Mouse (Mus musculus) neural tube, embryonic 14.5 days (tissue): ENCODE data around the gene Emsy. TPM values are rescaled to one million over a fixed set of nuclear protein-coding genes. Genes with fewer than 3 reads are reported as not detected.

Source experiments
- ATAC-seq: fragments of 200-750 bp; cut with Nextera tagmentation; 2 replicates; pipeline ENCODE4 v1.8.0; 2017; ENCODE audit warnings: low read depth, mild to moderate bottlenecking, moderate TSS enrichment, moderate library complexity
- H3K27ac ChIP-seq: fragments of 300-500 bp; sonication (generic); 2 replicates; pipeline ENCODE4 v1.5.1; 2014; ENCODE audit warnings: low read depth, mild to moderate bottlenecking, control low read depth, low read length, moderate library complexity, mixed read lengths
- H3K27me3 ChIP-seq: fragments of 300-500 bp; sonication (generic); 2 replicates; pipeline ENCODE4 v1.6.1; 2014; ENCODE audit warnings: low read length; ENCODE audit not compliant: control insufficient read depth, insufficient read depth
- H3K36me3 ChIP-seq: fragments of 300-500 bp; sonication (generic); 2 replicates; pipeline ENCODE4 v1.6.1; 2014; ENCODE audit warnings: low read length, mixed read lengths; ENCODE audit not compliant: control insufficient read depth, insufficient read depth
- H3K4me1 ChIP-seq: fragments of 300-500 bp; sonication (generic); 2 replicates; pipeline ENCODE4 v1.6.1; 2014; ENCODE audit warnings: low read length; ENCODE audit not compliant: control insufficient read depth, insufficient read depth
- H3K4me2 ChIP-seq: fragments of 300-500 bp; sonication (generic); 2 replicates; pipeline ENCODE4 v1.6.1; 2014; ENCODE audit warnings: mild to moderate bottlenecking, low read depth, low read length, control low read depth
- H3K4me3 ChIP-seq: fragments of 300-500 bp; sonication (generic); 2 replicates; pipeline ENCODE4 v1.5.1; 2014; ENCODE audit warnings: low read depth, low read length, control low read depth, mixed read lengths
- H3K9ac ChIP-seq: fragments of 300-500 bp; sonication (generic); replicated peaks from 2 replicates; pipeline ENCODE4 v1.6.1; 2014; ENCODE audit warnings: low read depth, mild to moderate bottlenecking, control low read depth, low read length, mixed read lengths
- H3K9me3 ChIP-seq: fragments of 300-500 bp; sonication (generic); 2 replicates; pipeline ENCODE4 v1.6.1; 2016; ENCODE audit warnings: low read length; ENCODE audit not compliant: control insufficient read depth
- WGBS: fragments of 180-500 bp; shearing (Covaris S2); extraction: QIAGEN DNeasy Blood & Tissue Kit; methylation state at CpG from one replicate; pipeline ENCODE4 v1.1.7; 2014; 5-methylcytosine and 5-hydroxymethylcytosine counted together
- polyA plus RNA-seq: library from polyadenylated mRNA; unstranded; fragments of >200 nt; fragmentation: Nextera tagmentation; extraction: Ambion mirVana; gene quantifications from 2 replicates; pipeline ENCODE4 v1.2.1, GENCODE M21; 2014

Gene Emsy
- polyA plus RNA-seq, 1 experiment from 2014 or later, result 50.5 TPM

DNA sequence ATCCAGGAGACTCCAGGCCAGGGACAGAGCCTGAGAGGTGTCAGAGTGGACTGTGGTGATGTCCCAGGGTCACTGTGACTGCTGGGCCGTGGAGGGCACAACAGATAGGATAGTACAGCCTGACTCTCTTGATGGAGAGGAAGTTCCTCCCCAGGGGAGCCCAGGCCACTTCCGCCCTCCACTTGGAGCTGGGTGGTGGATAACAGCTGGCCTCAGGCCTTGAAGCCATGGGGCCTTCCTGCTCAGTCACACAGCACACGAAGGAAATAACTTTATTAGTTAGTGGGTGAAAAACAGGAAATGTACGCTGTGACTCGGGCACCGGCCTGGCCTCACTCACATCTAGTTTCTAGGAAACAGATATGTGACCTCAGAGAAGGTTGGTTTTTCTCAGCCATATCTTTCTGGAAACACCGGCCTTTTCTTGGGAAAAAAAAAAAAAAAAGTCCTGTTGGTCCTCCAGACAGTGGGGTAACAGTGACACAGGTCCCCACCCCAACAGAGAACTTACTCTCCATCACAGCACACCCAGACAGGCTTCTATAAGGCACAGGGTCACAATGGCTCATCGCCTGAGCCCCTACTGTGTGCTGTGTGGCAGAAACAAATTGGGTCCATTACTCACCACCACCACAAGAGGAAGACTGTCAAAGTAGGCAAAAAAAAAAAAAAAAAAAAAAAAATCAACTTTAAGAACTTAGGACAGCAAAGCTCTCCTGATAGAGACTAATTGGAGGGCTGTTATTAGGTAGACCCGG, 91.8 kb downstream of the Emsy start:
- Histone ChIP-seq H3K27me3 (no peaks in the 10 kb centered on the region), H3K36me3 (no peaks in the 10 kb centered on the region), H3K27ac (no peak overlapping the region), H3K9ac (no peak overlapping the region), H3K4me3 (no peak overlapping the region), H3K4me1 (peaks cover 6% of the 10 kb centered on the region; the same call in 1 of the 2 replicates), H3K9me3 (no peaks in the 10 kb centered on the region), H3K4me2 (no peak overlapping the region)
- no peak for ATAC-seq
- 78% methylated on average over 9 of the region's 9 CpGs for WGBS

DNA sequence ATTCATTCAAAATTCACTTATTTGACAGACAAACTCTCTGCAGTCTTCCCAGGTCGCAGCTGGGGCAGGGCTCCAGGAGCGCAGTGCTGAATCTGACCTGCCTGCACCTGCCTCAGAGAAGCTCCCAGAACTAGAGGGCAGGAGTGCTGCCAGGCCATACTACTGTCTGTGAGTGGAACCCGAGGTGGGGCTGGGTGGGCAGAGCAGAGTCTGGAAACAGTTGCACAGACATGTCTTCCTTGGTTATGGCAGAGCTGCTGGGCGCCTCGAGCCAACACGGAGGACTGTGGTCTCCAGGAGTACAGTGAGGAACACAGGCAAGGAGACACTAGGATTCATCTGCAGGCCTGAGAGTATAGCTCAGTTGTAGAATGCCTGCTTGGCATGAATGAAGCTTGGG, 92.6 kb downstream of the Emsy start:
- ATAC-seq, result no peak
- Histone ChIP-seq H3K36me3 (no peaks in the 10 kb centered on the region), H3K9ac (no peak overlapping the region), H3K9me3 (no peaks in the 10 kb centered on the region), H3K27me3 (no peaks in the 10 kb centered on the region), H3K4me3 (no peak overlapping the region), H3K4me1 (peaks cover 6% of the 10 kb centered on the region; the same call in 1 of the 2 replicates), H3K4me2 (no peak overlapping the region), H3K27ac (no peak overlapping the region)
- WGBS, result 92% methylated on average over 6 of the region's 6 CpGs

DNA sequence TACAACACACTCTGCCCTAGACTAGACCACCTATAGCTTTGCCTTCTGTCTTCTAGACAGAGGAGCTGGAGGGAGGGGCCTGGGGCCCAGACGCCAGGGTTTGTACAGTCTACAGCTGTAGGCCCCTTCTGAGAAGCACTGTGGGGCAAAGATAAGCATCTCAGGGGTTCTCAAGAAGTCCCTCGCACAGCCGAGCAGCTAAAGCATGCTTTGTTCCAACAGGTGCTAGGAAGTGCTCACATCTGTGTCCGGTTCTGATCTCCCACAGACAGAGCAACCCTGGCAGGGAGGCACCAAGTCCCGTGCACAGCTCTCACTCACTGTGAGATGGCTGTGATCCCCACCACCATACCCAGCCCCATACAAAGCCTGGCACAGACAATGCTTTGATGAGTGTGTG, 93.6 kb downstream of the Emsy start:
- Histone ChIP-seq H3K4me1 (peaks cover 6% of the 10 kb centered on the region; the same call in 1 of the 2 replicates), H3K4me3 (no peak overlapping the region), H3K9me3 (no peaks in the 10 kb centered on the region), H3K9ac (no peak overlapping the region), H3K27me3 (no peaks in the 10 kb centered on the region), H3K4me2 (no peak overlapping the region), H3K27ac (no peak overlapping the region), H3K36me3 (no peaks in the 10 kb centered on the region)
- no peak for ATAC-seq
- 83% methylated on average over 5 of the region's 5 CpGs for WGBS

DNA sequence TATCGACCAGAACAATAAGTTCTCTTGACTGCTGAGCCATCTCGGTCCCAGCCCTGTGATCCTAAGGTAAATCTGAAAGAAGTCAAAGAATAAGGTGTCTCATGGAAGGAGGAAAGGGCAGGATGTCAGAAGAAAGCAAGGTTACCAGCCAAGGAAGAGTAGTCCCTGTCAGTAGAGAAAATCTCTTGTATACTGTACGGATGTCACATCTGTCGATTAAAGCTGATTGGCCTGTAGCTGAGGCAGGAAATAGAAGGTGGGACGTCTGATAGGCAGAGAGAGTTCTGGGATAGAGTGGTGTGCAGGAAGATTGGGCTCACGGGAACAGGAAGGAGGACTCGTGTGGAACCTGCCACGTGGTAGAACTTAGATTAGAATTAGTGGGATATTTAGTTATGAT, 94.4 kb downstream of the Emsy start:
- H3K9ac ChIP-seq, result no peak overlapping the region
- no peaks in the 10 kb centered on the region for H3K27me3 ChIP-seq
- no peak overlapping the region for H3K4me2 ChIP-seq
- H3K27ac ChIP-seq, result no peak overlapping the region
- H3K36me3 ChIP-seq, result no peaks in the 10 kb centered on the region
- no peaks in the 10 kb centered on the region for H3K9me3 ChIP-seq
- ATAC-seq, result no peak
- H3K4me3 ChIP-seq, result no peak overlapping the region
- WGBS, result 89% methylated on average over 8 of the region's 8 CpGs
- peaks cover 4% of the 10 kb centered on the region; the same call in 1 of the 2 replicates for H3K4me1 ChIP-seq

DNA sequence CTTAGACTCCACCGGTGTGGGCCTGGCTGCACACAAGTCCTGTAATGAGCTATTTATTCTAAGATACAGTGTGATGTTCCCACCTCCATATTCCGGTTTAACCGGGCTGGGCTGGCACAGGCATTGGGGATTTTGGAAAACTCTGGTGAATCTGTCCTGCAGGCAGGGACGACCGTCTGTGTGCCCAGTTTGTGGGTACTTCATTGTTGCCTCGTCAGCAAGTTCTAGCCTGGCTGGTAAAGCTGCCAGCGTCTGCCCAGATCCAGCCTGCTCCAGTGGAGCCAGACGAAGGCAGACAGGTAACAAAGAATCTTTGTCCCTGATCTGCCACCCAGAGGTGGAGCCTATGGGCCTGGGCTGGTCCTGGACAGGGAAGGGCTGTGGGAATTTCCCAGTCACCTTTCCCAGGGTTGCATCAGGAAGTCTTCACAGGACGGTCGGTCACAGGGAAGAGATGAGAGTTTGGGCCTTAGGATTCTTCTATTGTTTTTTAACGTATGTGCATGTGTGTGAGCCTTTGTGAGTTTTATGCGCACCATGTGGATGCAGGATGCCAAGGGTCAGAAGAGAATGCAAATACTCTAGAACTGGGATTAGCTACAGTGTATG, 94.9 kb downstream of the Emsy start:
- no peak overlapping the region for H3K9ac ChIP-seq
- H3K9me3 ChIP-seq, result no peaks in the 10 kb centered on the region
- H3K4me2 ChIP-seq, result no peak overlapping the region
- no peaks in the 10 kb centered on the region for H3K27me3 ChIP-seq
- no peaks in the 10 kb centered on the region for H3K4me1 ChIP-seq
- H3K4me3 ChIP-seq, result no peak overlapping the region
- H3K27ac ChIP-seq, result no peak overlapping the region
- H3K36me3 ChIP-seq, result no peaks in the 10 kb centered on the region
- no peak for ATAC-seq
- WGBS, result 85% methylated on average over 12 of the region's 12 CpGs

DNA sequence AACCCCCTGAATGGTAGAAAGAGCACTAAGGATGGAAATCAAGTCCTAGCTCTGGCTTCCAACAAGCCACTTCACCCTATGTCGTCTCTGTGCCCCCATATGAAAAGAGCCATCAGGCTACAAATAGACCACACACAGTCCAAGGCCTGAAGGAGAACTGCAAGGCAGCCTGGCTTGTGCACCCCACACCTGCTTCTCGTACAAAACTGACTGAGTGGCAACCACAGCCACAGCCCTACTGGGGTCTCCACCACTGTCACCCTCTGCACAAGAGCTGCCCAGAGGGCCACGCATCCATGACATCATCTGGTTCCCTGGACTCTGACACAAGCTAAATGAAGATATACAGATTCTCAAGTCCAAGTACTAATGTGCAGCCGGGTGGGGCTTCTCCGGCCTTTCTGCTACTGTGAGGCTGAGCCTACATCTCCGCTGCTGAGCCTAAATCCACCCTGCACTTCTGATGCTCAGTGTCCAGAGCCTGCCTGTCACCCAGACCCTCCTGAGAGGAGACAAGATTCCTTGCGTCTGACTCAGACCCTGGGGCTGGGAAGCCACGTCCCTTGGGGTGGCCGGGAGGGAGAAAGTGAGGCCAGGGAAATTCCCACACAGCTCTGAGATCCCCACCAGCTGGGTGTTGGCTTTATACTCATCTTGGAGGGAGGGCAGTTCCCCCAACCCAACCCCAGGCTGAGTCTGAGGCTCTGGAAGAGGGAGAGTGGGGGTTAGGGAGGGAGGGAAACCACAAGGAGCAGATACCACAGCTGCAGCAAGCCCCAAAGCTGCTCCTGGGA, 98.3 kb downstream of the Emsy start:
- ATAC-seq, result no peak
- no peak overlapping the region for H3K4me2 ChIP-seq
- no peaks in the 10 kb centered on the region for H3K27me3 ChIP-seq
- H3K27ac ChIP-seq, result no peak overlapping the region
- H3K9ac ChIP-seq, result no peak overlapping the region
- H3K9me3 ChIP-seq, result no peaks in the 10 kb centered on the region
- no peaks in the 10 kb centered on the region for H3K36me3 ChIP-seq
- WGBS, result 86% methylated on average over 9 of the region's 9 CpGs
- no peak overlapping the region for H3K4me3 ChIP-seq
- no peaks in the 10 kb centered on the region for H3K4me1 ChIP-seq

DNA sequence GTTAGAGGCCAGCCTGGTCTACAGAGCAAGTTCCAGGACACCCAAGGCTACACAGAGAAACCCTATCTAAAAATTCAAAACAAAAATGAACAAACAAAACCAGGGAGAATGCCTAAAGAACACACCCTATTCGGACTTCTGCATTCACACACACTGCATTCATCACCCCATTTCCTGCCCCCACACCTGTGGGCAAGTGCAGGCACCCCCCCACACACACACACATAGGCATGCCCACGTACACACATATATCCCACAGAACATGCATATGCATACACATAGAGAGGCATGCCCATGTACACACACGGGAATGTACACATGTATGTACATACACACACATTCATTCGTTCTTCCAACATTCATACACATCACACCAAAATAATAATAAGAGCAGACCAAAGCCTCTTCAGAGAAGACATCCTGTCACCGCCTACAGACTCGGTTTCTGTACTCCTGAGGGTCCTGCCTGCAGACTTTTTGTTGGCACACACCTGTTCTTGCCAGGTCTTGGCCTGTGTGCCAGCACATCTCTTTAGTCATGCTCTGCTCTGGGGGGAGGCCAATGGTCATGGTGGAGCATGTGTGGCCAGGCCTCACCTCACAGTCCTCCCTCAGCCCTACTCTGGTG, 99.7 kb downstream of the Emsy start:
- H3K27me3 ChIP-seq, result no peaks in the 10 kb centered on the region
- 89% methylated on average over 6 of the region's 6 CpGs for WGBS
- ATAC-seq, result no peak
- H3K4me1 ChIP-seq, result no peaks in the 10 kb centered on the region
- H3K4me2 ChIP-seq, result no peak overlapping the region
- no peaks in the 10 kb centered on the region for H3K9me3 ChIP-seq
- H3K27ac ChIP-seq, result no peak overlapping the region
- no peak overlapping the region for H3K9ac ChIP-seq
- H3K36me3 ChIP-seq, result no peaks in the 10 kb centered on the region
- H3K4me3 ChIP-seq, result no peak overlapping the region

DNA sequence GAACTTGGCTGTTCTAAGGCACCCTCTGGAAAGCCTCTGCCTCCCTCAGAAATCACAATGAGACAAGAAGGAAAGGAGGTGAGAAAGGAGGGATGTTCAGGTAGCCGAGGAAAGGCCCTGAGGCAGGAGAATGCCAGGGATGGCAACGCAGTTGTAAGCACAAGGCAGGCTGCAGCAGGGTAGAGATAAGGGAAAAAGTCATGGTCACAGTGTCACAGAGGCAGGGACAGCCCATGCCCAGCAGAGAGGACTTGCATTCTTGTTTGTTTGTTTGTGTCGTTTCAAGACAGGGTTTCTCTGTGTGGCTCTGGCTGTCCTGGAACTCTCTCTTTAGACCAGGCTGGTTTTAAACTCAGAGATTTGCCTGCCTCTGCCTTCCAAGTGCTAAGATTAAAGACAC, 105.5 kb downstream of the Emsy start:
- Histone ChIP-seq H3K27ac (no peak overlapping the region), H3K36me3 (no peaks in the 10 kb centered on the region), H3K4me2 (no peak overlapping the region), H3K9me3 (no peaks in the 10 kb centered on the region), H3K27me3 (no peaks in the 10 kb centered on the region), H3K4me3 (no peak overlapping the region), H3K9ac (no peak overlapping the region), H3K4me1 (no peaks in the 10 kb centered on the region)
- WGBS, result 82% methylated on average over 3 of the region's 3 CpGs
- no peak for ATAC-seq
